Mouse (Mus musculus): ENCODE data around the gene Abcd1. TPM values are rescaled to one million over a fixed set of nuclear protein-coding genes. Genes with fewer than 3 reads are reported as not detected.
A peak's percentile ranks its signal among the peaks of the same experiment; 100 is the strongest.

The Abcd1 gene
- 13.3 TPM for polyA plus RNA-seq (2021)

DNA sequence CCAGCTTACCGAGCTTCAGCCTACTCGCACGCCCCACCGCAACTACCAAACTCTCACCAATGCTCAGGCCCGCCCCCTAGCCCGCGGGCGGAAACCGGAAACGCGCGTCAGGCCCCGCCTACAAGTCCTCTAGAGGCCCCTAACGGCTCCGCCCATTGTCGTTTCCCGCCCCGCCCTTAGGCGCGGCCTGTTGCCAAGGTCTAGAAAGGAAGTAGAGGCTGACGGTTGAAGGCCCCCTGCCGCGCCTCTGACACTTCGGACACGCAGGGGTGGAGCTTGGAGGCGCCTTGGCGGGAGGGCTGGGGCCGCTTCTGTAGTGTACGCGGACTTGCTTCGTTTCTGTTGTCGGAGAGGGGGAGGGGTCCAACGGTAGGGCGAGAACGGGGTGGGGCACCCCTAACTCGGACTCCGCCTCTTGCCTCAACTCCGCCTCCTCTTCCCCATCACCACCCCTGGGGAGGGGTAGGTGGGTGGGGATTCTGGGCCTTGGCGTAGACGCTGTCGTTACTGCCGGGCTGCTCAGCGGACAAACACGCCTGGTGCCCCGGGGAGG, at the start of gene Abcd1, which contains the start of gene Bcap31:
Abcd1 (plus strand) TSS at position 489 of the 553 bp plus-strand sequence.
Bcap31 (minus strand) TSS at position 67 of the 553 bp plus-strand sequence.
- no peaks in the 10 kb centered on the region for H3K27me3 ChIP-seq
- in situ Hi-C loops (cut with MboI; ENCODE audit: low pct_unique_long_range_greater_than_20kb): no loop called here
- POLR2A ChIA-PET: no interaction called here

DNA sequence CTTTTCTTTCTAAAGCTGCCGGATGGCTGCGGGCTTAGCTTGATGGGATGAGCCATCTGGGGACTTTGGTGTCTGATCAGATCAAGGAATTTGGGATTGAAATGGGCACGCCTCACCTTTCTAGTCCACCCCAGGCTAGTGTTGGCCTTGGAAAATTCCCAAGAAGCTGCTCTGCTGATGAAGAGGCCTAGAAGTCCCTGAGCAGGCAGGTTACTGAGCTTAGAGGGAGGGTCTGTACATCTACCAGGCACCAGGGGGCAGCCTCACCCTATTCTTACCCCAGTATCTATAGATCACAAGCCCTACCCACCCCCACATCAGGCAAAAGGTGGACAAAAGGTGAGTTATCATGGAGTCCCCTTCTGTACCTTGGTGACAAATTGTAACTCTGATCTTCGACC, 44.4 kb upstream of the Abcd1 start:
- POLR2A ChIA-PET: interaction anchor here (0.8 to 1.0 kb wide), 2 partner anchors 19 to 755 kb away, joined by 4 to 6 read pairs; no protein-coding TSS in a partner anchor
- no peak for DNase-seq (ENCODE audit: low read depth, low spot score)
- CTCF ChIA-PET: interaction anchor here (0.7 to 1.3 kb wide), 3 partner anchors 14 to 19 kb away, joined by 3 to 12 read pairs (median 4); no protein-coding TSS in a partner anchor
- no peak for TF ChIP-seq CTCF (IDR thresholded peaks at IDR 0.05)
- peak; percentile 23 for ATAC-seq
- in situ Hi-C loops (cut with MboI; ENCODE audit: low pct_unique_long_range_greater_than_20kb): loop anchor here (25.0 kb wide), 1 partner anchor 660 kb away; no protein-coding TSS in a partner anchor
- H3K27me3 ChIP-seq: peaks cover 8% of the 10 kb centered on the region

More for the DNA sequence above, at the start of gene Abcd1, which contains the start of gene Bcap31:
- CTCF ChIA-PET: no interaction called here
- TF ChIP-seq CTCF (IDR thresholded peaks at IDR 0.05): no peak
- ATAC-seq (peak; percentile 72), DNase-seq (ENCODE audit: low read depth, low spot score) (peak; percentile 68)

DNA sequence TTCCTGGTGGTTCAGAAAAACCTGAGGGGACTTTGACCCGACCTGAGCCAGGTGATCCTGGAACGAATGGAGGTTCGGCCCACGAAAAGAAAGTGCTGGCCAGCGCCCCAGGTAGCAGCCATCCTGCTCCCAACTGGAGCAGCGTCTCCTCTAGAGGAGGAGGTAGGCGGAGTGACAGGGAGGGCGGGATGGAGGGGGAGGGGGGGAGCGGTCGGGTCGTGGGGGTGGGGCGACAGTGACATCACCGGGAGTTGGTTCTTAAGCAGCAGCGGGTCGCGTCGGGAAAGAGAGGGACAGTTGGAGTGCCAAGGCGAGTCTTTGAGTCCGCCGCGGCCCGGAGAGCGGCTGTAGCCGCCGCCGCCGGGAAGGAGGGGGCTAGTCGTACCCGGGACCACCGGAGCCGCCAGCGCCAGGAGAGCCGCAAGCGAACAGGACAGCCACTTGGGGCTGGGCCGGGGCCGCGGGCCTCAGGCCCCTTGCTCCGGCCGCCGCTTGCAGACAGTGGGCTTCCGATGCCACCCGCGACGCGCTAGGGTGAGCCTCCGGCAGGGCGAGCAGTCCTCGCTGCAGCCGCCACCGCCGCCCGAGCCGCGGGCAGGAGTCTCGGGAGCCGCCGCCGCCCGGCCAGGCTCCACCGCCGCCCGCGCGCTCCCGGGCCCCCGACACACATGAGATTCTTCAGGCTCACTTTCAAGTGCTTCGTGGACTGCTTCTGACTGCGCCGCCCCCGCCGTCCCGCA, 43.3 kb upstream of the Abcd1 start, which contains the start of gene Slc6a8:
Slc6a8 (plus strand) TSS at position 272 of the 740 bp plus-strand sequence.
- ChIA-PET CTCF (interaction anchor here (1.2 to 1.3 kb wide), 2 partner anchors 13 to 18 kb away, joined by 4 to 12 read pairs; no protein-coding TSS in a partner anchor), POLR2A (interaction anchor here (1.0 kb wide), 1 partner anchor 18 kb away, joined by 4 read pairs; no protein-coding TSS in a partner anchor)
- ATAC-seq (peak; percentile 53), DNase-seq (ENCODE audit: low read depth, low spot score) (no peak)
- peaks cover 3% of the 10 kb centered on the region for H3K27me3 ChIP-seq
- TF ChIP-seq CTCF (IDR thresholded peaks at IDR 0.05): no peak
- in situ Hi-C loops (cut with MboI; ENCODE audit: low pct_unique_long_range_greater_than_20kb): loop anchor here (25.0 kb wide), 1 partner anchor 661 kb away; no protein-coding TSS in a partner anchor

- POLR2A ChIA-PET: no interaction called here
- in situ Hi-C loops (cut with MboI; ENCODE audit: low pct_unique_long_range_greater_than_20kb): loop anchor here (25.0 kb wide), 1 partner anchor 661 kb away; no protein-coding TSS in a partner anchor
- no peak for DNase-seq (ENCODE audit: low read depth, low spot score)
These were observed 42.8 kb upstream of the Abcd1 start for GRCm38 (mm10) chrX:73673619-73673967.

GRCm38 (mm10) chrX:73673968-73674661, 42.3 kb upstream of the Abcd1 start:
- ChIA-PET CTCF (interaction anchor here (2.4 kb wide), 1 partner anchor 17 kb away, joined by 11 read pairs; no protein-coding TSS in a partner anchor), POLR2A (interaction anchor here (1.7 kb wide), 1 partner anchor 11 kb away, joined by 9 read pairs; no protein-coding TSS in a partner anchor)
- DNase-seq (ENCODE audit: low read depth, low spot score): no peak
- ATAC-seq: no peak
- in situ Hi-C loops (cut with MboI; ENCODE audit: low pct_unique_long_range_greater_than_20kb): loop anchor here (25.0 kb wide), 1 partner anchor 662 kb away; no protein-coding TSS in a partner anchor
- no peak for TF ChIP-seq CTCF (IDR thresholded peaks at IDR 0.05)
- H3K27me3 ChIP-seq: peaks cover under 1% of the 10 kb centered on the region

More at GRCm38 (mm10) chrX:73673619-73673967, 42.8 kb upstream of the Abcd1 start:
- no peak for TF ChIP-seq CTCF (IDR thresholded peaks at IDR 0.05)
- CTCF ChIA-PET: no interaction called here
- no peak for ATAC-seq
- peaks cover 3% of the 10 kb centered on the region for H3K27me3 ChIP-seq

DNA sequence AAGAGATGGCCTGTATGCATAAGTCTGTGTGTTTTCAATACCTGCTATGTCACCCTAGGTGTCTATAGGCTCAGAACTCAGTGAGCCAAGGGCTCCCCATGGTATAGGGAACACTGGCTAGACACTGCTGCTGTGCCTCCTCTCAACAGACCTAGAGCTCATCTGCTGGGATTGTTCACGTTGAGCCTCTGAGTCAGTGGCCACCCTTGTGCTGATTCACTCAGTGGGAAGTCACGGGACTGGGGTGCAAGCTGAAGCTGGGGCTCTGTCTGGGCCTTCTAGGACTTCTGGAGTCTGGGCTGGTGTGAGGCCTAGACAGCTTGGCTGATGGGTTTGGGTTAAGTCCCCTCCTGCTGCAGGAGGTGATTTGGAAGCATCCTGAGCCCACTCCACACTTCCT, 41.2 kb upstream of the Abcd1 start:
- no peaks in the 10 kb centered on the region for H3K27me3 ChIP-seq
- ATAC-seq: no peak
- ChIA-PET POLR2A (interaction anchor here (1.7 kb wide), 1 partner anchor 10 kb away, joined by 9 read pairs; no protein-coding TSS in a partner anchor), CTCF (interaction anchor here (1.2 to 2.4 kb wide), 3 partner anchors 10 to 45 kb away, joined by 3 to 11 read pairs (median 5); no protein-coding TSS in a partner anchor)
- no peak for TF ChIP-seq CTCF (IDR thresholded peaks at IDR 0.05)
- in situ Hi-C loops (cut with MboI; ENCODE audit: low pct_unique_long_range_greater_than_20kb): no loop called here
- DNase-seq (ENCODE audit: low read depth, low spot score): no peak

GRCm38 (mm10) chrX:73676668-73677067, 39.7 kb upstream of the Abcd1 start:
- no peak for TF ChIP-seq CTCF (IDR thresholded peaks at IDR 0.05)
- ChIA-PET POLR2A (no interaction called here), CTCF (interaction anchor here (2.4 kb wide), 1 partner anchor 15 kb away, joined by 11 read pairs; no protein-coding TSS in a partner anchor)
- ATAC-seq (no peak), DNase-seq (ENCODE audit: low read depth, low spot score) (no peak)
- in situ Hi-C loops (cut with MboI; ENCODE audit: low pct_unique_long_range_greater_than_20kb): no loop called here
- H3K27me3 ChIP-seq: no peaks in the 10 kb centered on the region

GRCm38 (mm10) chrX:73684156-73684555, 32.2 kb upstream of the Abcd1 start:
- in situ Hi-C loops (cut with MboI; ENCODE audit: low pct_unique_long_range_greater_than_20kb): no loop called here
- H3K27me3 ChIP-seq: peaks cover 2% of the 10 kb centered on the region
- DNase-seq (ENCODE audit: low read depth, low spot score) (no peak), ATAC-seq (no peak)
- TF ChIP-seq CTCF (IDR thresholded peaks at IDR 0.05): no peak
- CTCF ChIA-PET: no interaction called here
- POLR2A ChIA-PET: no interaction called here

GRCm38 (mm10) chrX:73684978-73685377, 31.4 kb upstream of the Abcd1 start:
- POLR2A ChIA-PET: interaction anchor here (1.6 kb wide), 1 partner anchor 10 kb away, joined by 9 read pairs; no protein-coding TSS in a partner anchor
- ATAC-seq: no peak

GRCm38 (mm10) chrX:73685629-73686028, 30.8 kb upstream of the Abcd1 start:
- H3K27me3 ChIP-seq: peaks cover 2% of the 10 kb centered on the region
- POLR2A ChIA-PET: interaction anchor here (1.6 kb wide), 1 partner anchor 11 kb away, joined by 9 read pairs; no protein-coding TSS in a partner anchor
- in situ Hi-C loops (cut with MboI; ENCODE audit: low pct_unique_long_range_greater_than_20kb): no loop called here
- CTCF ChIA-PET: interaction anchor here (1.2 to 2.0 kb wide), 3 partner anchors 10 to 32 kb away, joined by 3 to 5 read pairs (median 4); no protein-coding TSS in a partner anchor
- ATAC-seq: peak; percentile 63
- no peak for DNase-seq (ENCODE audit: low read depth, low spot score)
- TF ChIP-seq CTCF (IDR thresholded peaks at IDR 0.05): no peak

More at GRCm38 (mm10) chrX:73684978-73685377, 31.4 kb upstream of the Abcd1 start:
- TF ChIP-seq CTCF (IDR thresholded peaks at IDR 0.05): no peak
- in situ Hi-C loops (cut with MboI; ENCODE audit: low pct_unique_long_range_greater_than_20kb): no loop called here
- no peak for DNase-seq (ENCODE audit: low read depth, low spot score)
- peaks cover 2% of the 10 kb centered on the region for H3K27me3 ChIP-seq
- CTCF ChIA-PET: interaction anchor here (1.2 kb wide), 2 partner anchors 10 to 33 kb away, joined by 3 to 5 read pairs; no protein-coding TSS in a partner anchor
